Mouse (Mus musculus): ENCODE data around the gene I830077J02Rik. TPM values are rescaled to one million over a fixed set of nuclear protein-coding genes. Genes with fewer than 3 reads are reported as not detected.
"Not testable (repeated sequence)": the region's sequence is repeated elsewhere in the genome, so short reads cannot be mapped to it uniquely, and the experiment has no call there.

Gene I830077J02Rik
- total RNA-seq, 2 experiments from 2014 or later: 0.98 to 1.2 TPM

GRCm38 (mm10) chr3:105933926-105934325 lies 1.5 kb upstream of the I830077J02Rik start:
- no peak for DNase-seq (ENCODE audit: low spot score in 2 of 2)
- no peak overlapping the region for H3K4me3 ChIP-seq
- no peak for TF ChIP-seq CTCF (conservative IDR thresholded peaks at IDR 0.05)
- no peak overlapping the region for H3K27ac ChIP-seq

- DNase-seq (ENCODE audit: low spot score in 2 of 2): no peak
- TF ChIP-seq CTCF (conservative IDR thresholded peaks at IDR 0.05): no peak
- Histone ChIP-seq H3K4me3 (no peak overlapping the region), H3K27ac (no peak overlapping the region)
These were observed 1.4 kb downstream of the I830077J02Rik start for GRCm38 (mm10) chr3:105931095-105931494.

- DNase-seq (ENCODE audit: low spot score in 2 of 2): no peak
- H3K4me3 ChIP-seq: no peak overlapping the region
- no peak for TF ChIP-seq CTCF (conservative IDR thresholded peaks at IDR 0.05)
- no peak overlapping the region for H3K27ac ChIP-seq
These were observed 2.6 kb downstream of the I830077J02Rik start for GRCm38 (mm10) chr3:105929821-105930220.

GRCm38 (mm10) chr3:105928781-105929180 lies 3.7 kb downstream of the I830077J02Rik start:
- TF ChIP-seq CTCF (conservative IDR thresholded peaks at IDR 0.05): no peak
- no peak overlapping the region for H3K4me3 ChIP-seq
- H3K27ac ChIP-seq: no peak overlapping the region
- DNase-seq (ENCODE audit: low spot score in 2 of 2): no peak

- H3K27ac ChIP-seq: no peak overlapping the region
- DNase-seq (ENCODE audit: low spot score in 2 of 2): no peak
- no peak overlapping the region for H3K4me3 ChIP-seq
- TF ChIP-seq CTCF (conservative IDR thresholded peaks at IDR 0.05): no peak
These were observed 4.3 kb downstream of the I830077J02Rik start for GRCm38 (mm10) chr3:105928195-105928569.

- TF ChIP-seq CTCF (conservative IDR thresholded peaks at IDR 0.05): no peak
- no peak for DNase-seq (ENCODE audit: low spot score in 2 of 2)
- no peak overlapping the region for H3K27ac ChIP-seq
- H3K4me3 ChIP-seq: no peak overlapping the region
These were observed 4.8 kb downstream of the I830077J02Rik start for GRCm38 (mm10) chr3:105927561-105928194.

- Histone ChIP-seq H3K4me3 (no peak overlapping the region), H3K27ac (no peak overlapping the region)
- no peak for TF ChIP-seq CTCF (conservative IDR thresholded peaks at IDR 0.05)
- DNase-seq (ENCODE audit: low spot score in 2 of 2): no peak
These were observed 7.8 kb downstream of the I830077J02Rik start for GRCm38 (mm10) chr3:105924616-105925015.

GRCm38 (mm10) chr3:105921959-105922358 lies 10.5 kb downstream of the I830077J02Rik start:
- no peak for DNase-seq (ENCODE audit: low spot score in 2 of 2)
- H3K4me3 ChIP-seq: no peak overlapping the region
- H3K27ac ChIP-seq: no peak overlapping the region
- no peak for TF ChIP-seq CTCF (conservative IDR thresholded peaks at IDR 0.05)

GRCm38 (mm10) chr3:105920743-105921142 lies 11.7 kb downstream of the I830077J02Rik start:
- not testable (repeated sequence) for DNase-seq (ENCODE audit: low spot score in 2 of 2); H3K4me3 ChIP-seq; H3K27ac ChIP-seq

- Histone ChIP-seq H3K27ac (no peak overlapping the region), H3K4me3 (no peak overlapping the region)
- no peak for TF ChIP-seq CTCF (conservative IDR thresholded peaks at IDR 0.05)
- DNase-seq (ENCODE audit: low spot score in 2 of 2): no peak
These were observed 14.1 kb downstream of the I830077J02Rik start for GRCm38 (mm10) chr3:105918355-105918745.

GRCm38 (mm10) chr3:105917656-105918354 lies 14.7 kb downstream of the I830077J02Rik start:
- TF ChIP-seq CTCF (conservative IDR thresholded peaks at IDR 0.05): no peak
- no peak for DNase-seq (ENCODE audit: low spot score in 2 of 2)
- H3K4me3 ChIP-seq: no peak overlapping the region
- no peak overlapping the region for H3K27ac ChIP-seq

GRCm38 (mm10) chr3:105916455-105916854 lies 16.0 kb downstream of the I830077J02Rik start:
- not testable (repeated sequence) for DNase-seq (ENCODE audit: low spot score in 2 of 2); H3K27ac ChIP-seq; H3K4me3 ChIP-seq

- no peak overlapping the region for H3K27ac ChIP-seq
- no peak overlapping the region for H3K4me3 ChIP-seq
- DNase-seq (ENCODE audit: low spot score in 2 of 2): no peak
- TF ChIP-seq CTCF (conservative IDR thresholded peaks at IDR 0.05): no peak
These were observed 17.2 kb downstream of the I830077J02Rik start for GRCm38 (mm10) chr3:105915281-105915680.
